Mouse (Mus musculus) liver, postnatal 0 days (tissue): ENCODE measurements at regions not wholly inside any gene's neighbourhood (a gene's known extent, or its start where the extent isn't known, plus 50 kb on each side); places are given as distances from the start of the nearest gene placed in this dataset.

ENCODE experiments used
- CTCF ChIP-seq: sonication (generic); IDR thresholded peaks from 2 replicates; pipeline ENCODE4 v1.5.1; 2016; ENCODE audit warnings: antibody characterized with exemption, low read depth
- EP300 ChIP-seq: IDR thresholded peaks from 2 replicates; pipeline ENCODE4 v1.6.1; 2016; ENCODE audit warnings: antibody characterized with exemption, low read depth, mild to moderate bottlenecking

- no peak for TF ChIP-seq CTCF
- TF ChIP-seq EP300: peak; percentile 54
Observed at GRCm38 (mm10) chr8:35208357-35208756, 557.2 kb upstream of the Gm19410 start.
